Mouse (Mus musculus): Measurements from ENCODE around the gene Hpn. TPM values are rescaled to one million over a fixed set of nuclear protein-coding genes. Genes with fewer than 3 reads are reported as not detected.

Hpn gene
- 1 to 10 TPM; 2.1 to 3.4 TPM for total RNA-seq (2023)

GRCm38 (mm10) chr7:31115182-31115581 is at the start of gene Hpn:
Gene Hpn, minus strand, starts transcription at chr7:31115290.

GRCm38 (mm10) chr7:31155296-31156033 is 40.4 kb upstream of the Hpn start, which contains the start of gene Gramd1a:
Gene Gramd1a, minus strand, starts transcription at chr7:31155896.

GRCm38 (mm10) chr7:31126851-31127724 is 12.0 kb upstream of the Hpn start, which contains the start of gene Scn1b:
Gene Scn1b, minus strand, starts transcription at chr7:31127003.

GRCm38 (mm10) chr7:31076492-31076891 is 38.6 kb downstream of the Hpn start, which contains the start of gene Fxyd3:
Gene Fxyd3, minus strand, starts transcription at chr7:31076704.

GRCm38 (mm10) chr7:31059108-31059507 is 56.0 kb downstream of the Hpn start, which contains the start of gene Lgi4:
Gene Lgi4, plus strand, starts transcription at chr7:31059342.

GRCm38 (mm10) chr7:31057071-31057470 is 58.0 kb downstream of the Hpn start, which contains the start of gene Fxyd1:
Gene Fxyd1, minus strand, starts transcription at chr7:31057199.

GRCm38 (mm10) chr7:31051321-31052021 is 63.6 kb downstream of the Hpn start, which contains the start of gene Fxyd7:
Gene Fxyd7, minus strand, starts transcription at chr7:31051467.

Other genes starting within 250 kb of the Hpn start
- 1 to 10 TPM; 4.9 to 5.4 TPM for gene Cd22, start 234.9 kb downstream of the Hpn start, total RNA-seq (2023)
- gene Mag, start 200.4 kb downstream of the Hpn start, total RNA-seq (2023): 1 to 10 TPM; 1.1 to 1.9 TPM
- 1 to 10 TPM in 1 of 2 experiments, not detected in 1; 2.0 TPM for gene Hamp2, start 190.6 kb downstream of the Hpn start, total RNA-seq (2023)
- not detected for gene Hamp, start 171.3 kb downstream of the Hpn start, total RNA-seq (2023)
- 100 to 1,000 TPM; 125 to 137 TPM for gene Usf2, start 158.5 kb downstream of the Hpn start, total RNA-seq (2023)
- 1 to 10 TPM; 2.4 to 3.4 TPM for gene Lsr, start 141.8 kb downstream of the Hpn start, total RNA-seq (2023)
- under 1 TPM; 0.49 to 0.62 TPM for gene Fam187b, start 141.5 kb downstream of the Hpn start, total RNA-seq (2023)
- 100 to 1,000 TPM; 709 to 844 TPM for gene Fxyd5, start 72.8 kb downstream of the Hpn start, total RNA-seq (2023)
- gene Fxyd7, start 63.8 kb downstream of the Hpn start, total RNA-seq (2023): not detected
- gene Fxyd1, start 58.1 kb downstream of the Hpn start, total RNA-seq (2023): not detected
- under 1 TPM in 1 of 2 experiments, not detected in 1; 0.15 TPM for gene Lgi4, start 55.9 kb downstream of the Hpn start, total RNA-seq (2023)
- gene Fxyd3, start 38.6 kb downstream of the Hpn start, total RNA-seq (2023): not detected
- 1 to 10 TPM; 6.2 to 8.8 TPM for gene Scn1b, start 11.7 kb upstream of the Hpn start, total RNA-seq (2023)
- 100 to 1,000 TPM; 112 to 127 TPM for gene Gramd1a, start 40.6 kb upstream of the Hpn start, total RNA-seq (2023)
- gene Scgb2b2, start 175.2 kb upstream of the Hpn start, total RNA-seq (2023): not detected
- gene Scgb1b2, start 176.5 kb upstream of the Hpn start, total RNA-seq (2023): not detected
- not detected for gene Scgb2b3, start 246.8 kb upstream of the Hpn start, total RNA-seq (2023)

Measured in neutrophil, adult 59 days (primary cell).